Mouse (Mus musculus) midbrain, embryonic 13.5 days (tissue): ENCODE measurements around the gene Hsd17b7. TPM values are rescaled to one million over a fixed set of nuclear protein-coding genes. Genes with fewer than 3 reads are reported as not detected.

Experiments used
- ATAC-seq: fragments of 200-750 bp; cut with Nextera tagmentation; 2 replicates; pipeline ENCODE4 v1.8.0; 2017; ENCODE audit warnings: mild to moderate bottlenecking, moderate TSS enrichment, moderate library complexity
- H3K27ac ChIP-seq: fragments of 300-500 bp; sonication (generic); 2 replicates; pipeline ENCODE4 v1.5.1; 2015; ENCODE audit warnings: inconsistent platforms, mild to moderate bottlenecking, moderate library complexity
- H3K27me3 ChIP-seq: fragments of 300-500 bp; sonication (generic); 2 replicates; pipeline ENCODE4 v1.6.1; 2015; ENCODE audit warnings: mild to moderate bottlenecking, inconsistent platforms
- H3K36me3 ChIP-seq: fragments of 300-500 bp; sonication (generic); 2 replicates; pipeline ENCODE4 v1.6.1; 2015; ENCODE audit warnings: mild to moderate bottlenecking, inconsistent platforms
- H3K4me1 ChIP-seq: fragments of 300-500 bp; sonication (generic); replicated peaks from 2 replicates; pipeline ENCODE4 v1.6.1; 2015; ENCODE audit warnings: inconsistent platforms
- H3K4me2 ChIP-seq: fragments of 300-500 bp; sonication (generic); replicated peaks from 2 replicates; pipeline ENCODE4 v1.6.1; 2015; ENCODE audit warnings: moderate library complexity, mild to moderate bottlenecking, inconsistent platforms
- H3K4me3 ChIP-seq: fragments of 300-500 bp; sonication (generic); replicated peaks from 2 replicates; pipeline ENCODE4 v1.5.1; 2015; ENCODE audit warnings: mild to moderate bottlenecking, inconsistent platforms
- H3K9ac ChIP-seq: fragments of 300-500 bp; sonication (generic); replicated peaks from 2 replicates; pipeline ENCODE4 v1.6.1; 2015; ENCODE audit warnings: mild to moderate bottlenecking, inconsistent platforms
- H3K9me3 ChIP-seq: fragments of 300-500 bp; sonication (generic); 2 replicates; pipeline ENCODE4 v1.6.1; 2016; ENCODE audit warnings: mild to moderate bottlenecking, inconsistent platforms
- WGBS: fragments of 180-500 bp; shearing (Covaris S2); methylation state at CpG from one replicate; pipeline ENCODE4 v1.1.7; 2015; 5-methylcytosine and 5-hydroxymethylcytosine counted together
- polyA plus RNA-seq: library from polyadenylated mRNA; unstranded; fragments of >200 nt; fragmentation: Nextera tagmentation; extraction: Ambion mirVana; gene quantifications from 2 replicates; pipeline ENCODE4 v1.2.1, GENCODE M21; 2015

The Hsd17b7 gene
- polyA plus RNA-seq, 1 experiment from 2014 or later = 18.2 TPM

GRCm38 (mm10) chr1:169969516-169969886, 460 bp upstream of the Hsd17b7 start:
- Histone ChIP-seq H3K4me3 (peak overlapping the region; percentile 67), H3K27ac (peak overlapping the region; percentile 79), H3K4me1 (peaks cover 22% of the 10 kb centered on the region), H3K4me2 (peak overlapping the region; percentile 77), H3K9ac (peak overlapping the region; percentile 68), H3K27me3 (no peaks in the 10 kb centered on the region), H3K9me3 (no peaks in the 10 kb centered on the region), H3K36me3 (peaks cover 19% of the 10 kb centered on the region)
- peak; percentile 69 for ATAC-seq
- under 1% methylated on average over 8 of the region's 9 CpGs for WGBS

- ATAC-seq = no peak
- peaks cover 65% of the 10 kb centered on the region for H3K36me3 ChIP-seq
- no peaks in the 10 kb centered on the region for H3K4me1 ChIP-seq
- H3K9me3 ChIP-seq = no peaks in the 10 kb centered on the region
- H3K9ac ChIP-seq = no peak overlapping the region
- WGBS = 96% methylated on average over 10 of the region's 10 CpGs
- H3K27me3 ChIP-seq = no peaks in the 10 kb centered on the region
- H3K27ac ChIP-seq = no peak overlapping the region
- H3K4me2 ChIP-seq = no peak overlapping the region
- H3K4me3 ChIP-seq = no peak overlapping the region
Measured at GRCm38 (mm10) chr1:169953106-169953505, 15.9 kb downstream of the Hsd17b7 start.

DNA sequence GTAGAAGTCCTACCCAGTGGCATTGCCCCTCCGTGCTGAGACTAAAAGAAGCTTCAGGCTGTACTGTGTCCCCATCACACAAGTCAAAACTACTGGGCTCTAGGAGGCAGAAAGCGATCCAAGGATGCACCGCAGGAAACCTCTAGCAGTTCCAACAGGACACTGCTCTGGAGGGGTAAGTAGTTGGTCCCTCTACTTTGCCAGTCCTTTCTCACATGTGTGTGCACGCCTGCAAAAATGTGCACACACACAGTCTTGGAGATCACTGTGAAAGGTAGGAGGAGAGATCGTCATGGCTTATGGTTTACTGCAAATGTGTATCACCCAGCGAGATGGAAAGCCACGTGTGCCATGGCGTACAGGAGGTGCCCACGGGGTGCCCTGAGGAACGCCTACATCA, 16.4 kb downstream of the Hsd17b7 start:
- WGBS = 97% methylated on average over 10 of the region's 10 CpGs
- Histone ChIP-seq H3K9ac (no peak overlapping the region), H3K4me3 (no peak overlapping the region), H3K4me1 (no peaks in the 10 kb centered on the region), H3K27me3 (no peaks in the 10 kb centered on the region), H3K36me3 (peaks cover 60% of the 10 kb centered on the region), H3K4me2 (no peak overlapping the region), H3K27ac (no peak overlapping the region), H3K9me3 (no peaks in the 10 kb centered on the region)
- ATAC-seq = no peak

GRCm38 (mm10) chr1:169951561-169951960, 17.5 kb downstream of the Hsd17b7 start:
- WGBS = 91% methylated on average over 6 of the region's 6 CpGs
- H3K36me3 ChIP-seq = peaks cover 54% of the 10 kb centered on the region
- no peaks in the 10 kb centered on the region for H3K9me3 ChIP-seq
- ATAC-seq = no peak
- H3K27ac ChIP-seq = no peak overlapping the region
- H3K27me3 ChIP-seq = no peaks in the 10 kb centered on the region
- no peak overlapping the region for H3K4me2 ChIP-seq
- no peaks in the 10 kb centered on the region for H3K4me1 ChIP-seq
- H3K4me3 ChIP-seq = no peak overlapping the region
- H3K9ac ChIP-seq = no peak overlapping the region

DNA sequence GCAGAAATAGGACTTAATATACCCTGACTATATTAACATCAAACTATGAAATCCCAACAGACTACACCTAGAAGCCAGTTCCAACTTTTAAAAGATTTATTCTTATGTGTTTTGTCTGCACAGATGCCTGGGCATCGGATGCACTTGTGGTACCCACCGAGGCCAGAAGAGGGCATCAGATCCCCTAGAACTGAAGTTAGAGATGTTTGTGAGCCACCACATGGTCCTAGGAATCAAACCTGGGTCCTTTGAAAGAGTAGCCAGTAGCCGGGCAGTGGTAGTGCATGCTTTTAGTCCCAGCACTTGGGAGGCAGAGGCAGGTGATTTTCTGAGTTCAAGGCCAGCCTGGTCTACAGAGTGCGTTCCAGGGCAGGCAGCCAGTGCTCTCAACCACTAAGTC, 18.4 kb downstream of the Hsd17b7 start:
- Histone ChIP-seq H3K4me1 (no peaks in the 10 kb centered on the region), H3K27me3 (no peaks in the 10 kb centered on the region), H3K4me3 (no peak overlapping the region), H3K36me3 (peaks cover 45% of the 10 kb centered on the region), H3K9ac (no peak overlapping the region), H3K4me2 (no peak overlapping the region), H3K27ac (no peak overlapping the region), H3K9me3 (no peaks in the 10 kb centered on the region)
- ATAC-seq = no peak
- 92% methylated on average over 4 of the region's 4 CpGs for WGBS

DNA sequence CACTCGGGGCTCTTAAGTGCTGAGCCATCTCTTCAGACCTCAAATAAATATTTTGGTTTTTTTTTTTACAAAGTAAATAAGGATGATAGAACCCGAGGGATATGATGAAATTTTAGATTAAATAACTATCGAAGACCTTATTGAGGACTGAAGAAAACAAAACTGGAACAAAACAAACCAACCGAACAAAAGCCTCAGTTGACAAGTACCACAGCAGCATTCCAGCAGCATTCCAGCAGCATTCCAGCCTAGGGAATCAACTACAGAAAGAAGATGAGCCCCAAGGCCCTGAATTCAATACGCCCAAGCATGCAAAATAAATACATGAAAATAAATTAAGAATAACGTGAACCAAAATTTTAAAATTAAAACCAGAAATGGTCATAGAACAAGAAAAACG, 19.1 kb downstream of the Hsd17b7 start:
- H3K27me3 ChIP-seq = no peaks in the 10 kb centered on the region
- no peak overlapping the region for H3K4me2 ChIP-seq
- 80% methylated on average over 7 of the region's 7 CpGs for WGBS
- peaks cover 39% of the 10 kb centered on the region for H3K36me3 ChIP-seq
- H3K27ac ChIP-seq = no peak overlapping the region
- H3K4me1 ChIP-seq = no peaks in the 10 kb centered on the region
- H3K9me3 ChIP-seq = 0 out of 2 replicates have a peak, but pooled peaks cover 2% of the 10 kb centered on the region
- no peak overlapping the region for H3K4me3 ChIP-seq
- no peak for ATAC-seq
- H3K9ac ChIP-seq = no peak overlapping the region

GRCm38 (mm10) chr1:169948866-169949265, 20.2 kb downstream of the Hsd17b7 start:
- no peaks in the 10 kb centered on the region for H3K27me3 ChIP-seq
- no peak overlapping the region for H3K4me2 ChIP-seq
- no peak for ATAC-seq
- H3K4me3 ChIP-seq = no peak overlapping the region
- 0 out of 2 replicates have a peak, but pooled peaks cover 6% of the 10 kb centered on the region for H3K9me3 ChIP-seq
- H3K27ac ChIP-seq = no peak overlapping the region
- no peak overlapping the region for H3K9ac ChIP-seq
- peaks cover 30% of the 10 kb centered on the region for H3K36me3 ChIP-seq
- no peaks in the 10 kb centered on the region for H3K4me1 ChIP-seq
- 86% methylated on average over 7 of the region's 7 CpGs for WGBS

DNA sequence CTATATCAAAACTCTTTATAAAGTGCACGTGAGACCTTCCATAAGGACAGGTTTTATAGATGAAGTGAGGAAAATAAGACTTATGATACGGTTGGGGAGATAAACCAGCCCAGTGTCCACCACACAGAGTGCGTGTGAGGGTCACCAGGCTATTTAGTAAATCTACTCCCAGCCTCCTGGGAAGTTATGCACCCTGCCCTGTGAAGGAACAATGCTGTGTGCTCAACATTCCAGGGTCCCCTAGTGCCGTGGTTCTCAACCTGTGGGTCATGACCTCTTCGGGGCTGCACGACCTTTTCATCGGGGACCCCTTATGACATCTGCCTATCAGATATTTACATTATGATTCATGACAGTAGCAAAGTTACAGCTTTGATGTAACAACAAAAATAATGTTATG, 20.8 kb downstream of the Hsd17b7 start:
- Histone ChIP-seq H3K9ac (no peak overlapping the region), H3K9me3 (0 out of 2 replicates have a peak, but pooled peaks cover 6% of the 10 kb centered on the region), H3K27ac (no peak overlapping the region), H3K36me3 (peaks cover 24% of the 10 kb centered on the region), H3K4me3 (no peak overlapping the region), H3K27me3 (no peaks in the 10 kb centered on the region), H3K4me2 (no peak overlapping the region), H3K4me1 (no peaks in the 10 kb centered on the region)
- 83% methylated on average over 7 of the region's 7 CpGs for WGBS
- ATAC-seq = no peak

- 0 out of 2 replicates have a peak, but pooled peaks cover 6% of the 10 kb centered on the region for H3K9me3 ChIP-seq
- H3K4me1 ChIP-seq = no peaks in the 10 kb centered on the region
- H3K4me3 ChIP-seq = no peak overlapping the region
- H3K4me2 ChIP-seq = no peak overlapping the region
- H3K27me3 ChIP-seq = no peaks in the 10 kb centered on the region
- no peak overlapping the region for H3K9ac ChIP-seq
- 79% methylated on average over 6 of the region's 6 CpGs for WGBS
- no peak for ATAC-seq
- H3K27ac ChIP-seq = no peak overlapping the region
- peaks cover 18% of the 10 kb centered on the region for H3K36me3 ChIP-seq
Measured at GRCm38 (mm10) chr1:169947654-169948053, 21.4 kb downstream of the Hsd17b7 start.

GRCm38 (mm10) chr1:169946004-169946403, 23.0 kb downstream of the Hsd17b7 start:
- H3K9ac ChIP-seq = no peak overlapping the region
- no peaks in the 10 kb centered on the region for H3K4me1 ChIP-seq
- WGBS = 86% methylated on average over 3 of the region's 3 CpGs
- H3K9me3 ChIP-seq = 0 out of 2 replicates have a peak, but pooled peaks cover 6% of the 10 kb centered on the region
- no peak overlapping the region for H3K4me3 ChIP-seq
- no peaks in the 10 kb centered on the region for H3K27me3 ChIP-seq
- peaks cover 4% of the 10 kb centered on the region for H3K36me3 ChIP-seq
- no peak for ATAC-seq
- H3K4me2 ChIP-seq = no peak overlapping the region
- H3K27ac ChIP-seq = no peak overlapping the region

- Histone ChIP-seq H3K9me3 (no peaks in the 10 kb centered on the region), H3K4me3 (no peak overlapping the region), H3K36me3 (no peaks in the 10 kb centered on the region), H3K27ac (no peak overlapping the region), H3K4me2 (no peak overlapping the region), H3K4me1 (no peaks in the 10 kb centered on the region), H3K9ac (no peak overlapping the region), H3K27me3 (no peaks in the 10 kb centered on the region)
- 8% methylated on average over 2 of the region's 2 CpGs for WGBS
- ATAC-seq = no peak
Measured at GRCm38 (mm10) chr1:169939345-169939744, 29.7 kb downstream of the Hsd17b7 start.

- peak overlapping the region; percentile 4; the same call in 1 of the 2 replicates for H3K9ac ChIP-seq
- H3K27me3 ChIP-seq = no peaks in the 10 kb centered on the region
- no peaks in the 10 kb centered on the region for H3K9me3 ChIP-seq
- H3K4me3 ChIP-seq = peak overlapping the region; percentile 35
- 23% methylated on average over 16 of the region's 16 CpGs for WGBS
- H3K4me1 ChIP-seq = peaks cover 12% of the 10 kb centered on the region
- peak; percentile 79 for ATAC-seq
- H3K27ac ChIP-seq = peak overlapping the region; percentile 71
- peak overlapping the region; percentile 50 for H3K4me2 ChIP-seq
- no peaks in the 10 kb centered on the region for H3K36me3 ChIP-seq
Measured at GRCm38 (mm10) chr1:169934005-169934725, 34.9 kb downstream of the Hsd17b7 start.
